14 mouse cellular contexts compared by ENCODE assay signal in genomic region chr11:47130432-47130831, GRCm38 (mm10).
"Had no signal": no experiment of that assay in that cellular context is flagged by ENCODE, and none has a peak within 500 bp of the region (broad histone marks: within the 10 kb centered on the region; RNA-seq: fewer than 3 reads in every experiment).

No protein-coding gene starts in this region.

- H3K36me3 ChIP-seq: lung, embryonic 15.5 days; midbrain, embryonic 13.5 days; midbrain, embryonic 15.5 days; neural tube, embryonic 13.5 days had no signal

- DNase-seq: lung, adult 2 months; lung, postnatal 36 days; right cerebral cortex, postnatal 14 days; thymus, adult 18-20 months; thymus, postnatal 14 days; thymus, postnatal 36 days had no signal

- H3K9me3 ChIP-seq: lung, embryonic 15.5 days; megakaryocyte, embryonic 14.5 days; midbrain, embryonic 13.5 days; midbrain, embryonic 15.5 days; neural tube, embryonic 13.5 days had no signal

- H3K9ac ChIP-seq: lung, embryonic 15.5 days; midbrain, embryonic 13.5 days; midbrain, embryonic 15.5 days; neural tube, embryonic 13.5 days had no signal

- H3K4me3 ChIP-seq: lung, embryonic 15.5 days; megakaryocyte, embryonic 14.5 days; midbrain, embryonic 13.5 days; midbrain, embryonic 15.5 days; neural tube, embryonic 13.5 days had no signal

- ATAC-seq: lung, postnatal 0 days; midbrain, embryonic 13.5 days; midbrain, embryonic 15.5 days had no signal

- H3K4me1 ChIP-seq: lung, embryonic 15.5 days; megakaryocyte, embryonic 14.5 days; midbrain, embryonic 15.5 days had no signal

- H3K4me2 ChIP-seq: lung, embryonic 15.5 days; midbrain, embryonic 11.5 days; midbrain, embryonic 13.5 days; midbrain, embryonic 15.5 days; neural tube, embryonic 13.5 days had no signal

- H3K27ac ChIP-seq: lung, embryonic 15.5 days; macrophage; midbrain, embryonic 13.5 days; midbrain, embryonic 15.5 days; neural tube, embryonic 13.5 days had no signal

- H3K27me3 ChIP-seq: lung, embryonic 15.5 days; megakaryocyte, embryonic 14.5 days; midbrain, embryonic 13.5 days; midbrain, embryonic 15.5 days; neural tube, embryonic 13.5 days had no signal
